Mouse (Mus musculus) left cerebral cortex, postnatal 14 days (tissue): Measurements from ENCODE around the gene Dip2b. TPM values are rescaled to one million over a fixed set of nuclear protein-coding genes. Genes with fewer than 3 reads are reported as not detected.
"Not testable (repeated sequence)": the region's sequence is repeated elsewhere in the genome, so short reads cannot be mapped to it uniquely, and the experiment has no call there.

Source experiments
- DNase-seq, 2 experiments: peaks; one replicate each; pipeline ENCODE4 v3.0.0; 2021 to 2022; ENCODE audit warnings: low spot score in 2 of 2, mixed read lengths in 1 of 2
- intact Hi-C: fragments of 180-260 bp; cut with DNase I; formaldehyde crosslinking; loops from one replicate; pipeline ENCODE4 v1.15.1; 2025
- total RNA-seq, 2 experiments: library from RNA; stranded (reverse); gene quantifications; 2 replicates each; pipeline ENCODE4 v1.2.3; 2021

The Dip2b gene
- total RNA-seq, 2 experiments from 2014 or later, result 62.4 to 66.4 TPM

GRCm38 (mm10) chr15:100227663-100228534 is 189.4 kb downstream of the Dip2b start, which contains the start of gene Atf1:
TSS of gene Atf1 (plus strand) at chr15:100227819.
- intact Hi-C loops, result no loop called here
- peak; percentile 90 to 92 for DNase-seq

DNA sequence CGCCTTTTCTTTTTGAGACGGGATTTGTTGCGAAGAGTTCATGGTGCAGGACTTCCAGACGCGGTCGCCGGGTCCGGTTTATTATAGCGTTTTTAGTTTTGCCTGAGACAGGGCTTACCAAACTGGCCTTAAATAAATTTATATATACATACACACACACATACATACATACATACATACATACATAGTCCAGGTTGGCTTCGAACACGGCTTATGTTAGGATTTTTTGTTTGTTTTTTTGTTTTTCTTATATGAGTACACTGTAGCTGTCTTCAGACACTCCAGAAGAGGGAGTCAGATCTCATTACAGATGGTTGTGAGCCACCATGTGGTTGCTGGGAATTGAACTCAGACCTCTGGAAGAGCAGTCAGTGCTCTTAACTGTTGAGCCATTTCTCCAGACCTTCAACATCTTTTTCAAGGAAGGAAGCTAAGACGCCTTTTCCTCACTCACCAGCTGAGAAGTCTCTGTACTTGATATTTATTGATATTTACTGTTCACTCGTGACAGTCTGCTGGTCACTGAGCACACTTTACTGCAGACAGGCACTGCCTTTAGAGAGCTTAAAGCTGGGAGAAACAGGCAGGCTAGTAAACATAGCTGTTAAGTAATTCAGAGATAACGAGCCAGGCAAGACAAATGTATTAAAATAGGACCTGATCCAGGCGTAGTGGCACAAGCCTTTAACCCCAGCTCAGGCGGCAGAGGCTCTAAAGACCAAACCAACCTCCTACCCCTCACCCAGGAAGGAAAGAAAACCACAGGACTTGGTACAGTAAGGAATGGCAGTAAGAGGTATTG is 190.3 kb downstream of the Dip2b start:
- no peak for DNase-seq
- intact Hi-C loops, result no loop called here

DNA sequence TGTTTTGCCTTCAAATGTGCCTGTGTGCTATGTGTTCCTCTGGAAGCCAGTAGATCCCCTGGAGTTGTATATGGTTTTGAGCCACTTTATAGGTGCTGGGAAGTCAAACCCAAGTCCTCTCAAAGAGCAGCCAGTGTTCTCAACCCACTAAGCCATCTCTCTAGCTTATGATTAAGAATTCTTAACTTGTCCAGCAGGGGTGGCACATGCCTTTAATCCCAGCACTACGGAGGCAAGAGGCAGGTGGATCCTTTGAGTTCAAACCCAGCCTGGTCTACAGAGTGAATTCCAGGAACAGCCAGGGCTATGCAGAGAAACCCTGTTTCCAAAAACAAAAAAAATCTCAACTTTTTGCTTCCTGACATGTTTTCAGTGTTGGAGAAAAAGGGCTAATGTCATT is 192.2 kb downstream of the Dip2b start:
- intact Hi-C loops, result no loop called here
- DNase-seq, result no peak

DNA sequence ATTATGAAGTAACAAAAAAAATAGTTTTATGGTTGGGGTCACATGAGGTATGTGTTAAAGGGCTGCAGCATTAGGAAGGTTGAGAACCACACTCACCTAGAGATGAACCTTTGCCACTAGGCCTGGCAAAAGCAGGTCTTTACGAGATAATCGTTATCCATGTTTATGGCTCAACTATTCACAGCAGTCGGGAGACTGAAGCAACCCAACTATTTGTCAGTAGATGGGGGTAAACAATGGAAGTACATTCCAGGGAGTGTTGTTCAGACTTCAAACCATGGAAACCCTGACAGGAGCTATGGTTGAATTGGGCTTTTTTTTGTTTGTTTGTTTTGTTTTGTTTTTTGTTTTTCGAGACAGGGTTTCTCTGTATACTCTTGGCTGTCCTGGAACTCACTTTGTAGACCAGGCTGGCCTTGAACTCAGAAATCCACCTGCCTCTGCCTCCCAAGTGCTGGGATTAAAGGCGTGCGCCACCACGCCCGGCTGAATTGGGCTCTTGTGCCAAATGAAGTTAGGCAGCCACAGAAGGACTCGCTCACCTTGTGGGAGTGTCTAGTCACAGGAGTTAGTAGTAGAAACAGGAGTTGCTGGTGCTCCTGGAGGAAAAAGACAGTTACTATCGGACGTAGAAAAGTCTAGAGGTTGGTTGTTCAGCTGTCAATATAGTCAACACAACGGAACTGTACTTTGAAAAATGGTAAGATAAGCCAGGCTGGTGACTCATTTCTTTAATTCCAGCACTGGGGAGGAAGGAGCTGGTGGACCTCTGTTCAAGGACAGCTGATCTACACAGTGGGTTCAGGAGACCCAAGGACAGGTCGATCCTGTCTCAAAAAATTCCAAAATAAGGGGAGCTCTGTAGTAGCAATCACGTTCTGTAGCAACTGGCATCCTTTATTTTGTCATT is 193.4 kb downstream of the Dip2b start:
- no peak for DNase-seq
- intact Hi-C loops, result no loop called here

- intact Hi-C loops, result no loop called here
- peak; percentile 30 to 44 for DNase-seq
Observed at GRCm38 (mm10) chr15:100235208-100235965, 196.9 kb downstream of the Dip2b start.

GRCm38 (mm10) chr15:100236952-100237351 is 198.5 kb downstream of the Dip2b start:
- intact Hi-C loops, result no loop called here
- DNase-seq, result no peak

DNA sequence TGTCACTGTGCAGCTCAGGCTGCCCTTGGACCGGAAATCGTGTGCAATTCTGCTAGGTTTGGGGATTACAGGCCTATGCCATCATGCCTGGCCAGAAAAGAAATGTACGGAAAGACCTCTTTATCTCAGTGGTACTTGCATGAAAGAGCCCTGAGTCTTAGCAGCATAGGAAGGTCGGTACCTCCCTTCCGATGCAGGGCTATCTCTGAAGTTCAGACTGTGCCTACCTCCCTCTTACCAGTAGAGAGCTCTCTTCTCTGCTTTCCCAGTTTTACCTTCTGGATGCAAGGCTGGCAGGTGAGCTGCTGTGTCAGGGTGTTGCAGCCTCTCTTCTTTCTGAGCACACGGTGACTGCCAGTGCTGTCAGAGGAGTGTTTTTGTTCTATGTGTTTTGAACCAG is 203.3 kb downstream of the Dip2b start:
- intact Hi-C loops, result no loop called here

DNA sequence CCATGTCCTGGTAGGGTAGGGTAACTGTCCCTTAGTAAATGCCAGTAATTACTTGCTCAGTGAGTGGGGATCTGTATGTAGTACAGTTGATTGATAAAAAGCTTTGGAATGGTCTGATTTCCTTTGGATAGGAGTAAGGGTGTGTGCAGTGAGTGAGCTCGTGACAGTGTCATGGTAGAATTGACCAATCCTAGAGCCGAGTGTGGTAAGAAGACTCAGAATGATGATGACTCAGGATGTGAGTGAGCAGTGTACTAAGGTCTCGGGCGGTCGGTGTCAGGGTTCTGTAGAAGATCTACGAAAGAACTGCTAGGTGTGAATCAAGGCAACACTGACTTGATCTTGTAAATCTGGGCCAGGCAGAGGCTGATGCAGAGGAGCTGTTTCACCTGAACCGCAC is 207.5 kb downstream of the Dip2b start:
- no peak for DNase-seq
- intact Hi-C loops, result no loop called here

More for the DNA sequence above, 203.3 kb downstream of the Dip2b start:
- no peak for DNase-seq

- no peak for DNase-seq
Observed at GRCm38 (mm10) chr15:100247296-100247695, 208.8 kb downstream of the Dip2b start.

DNA sequence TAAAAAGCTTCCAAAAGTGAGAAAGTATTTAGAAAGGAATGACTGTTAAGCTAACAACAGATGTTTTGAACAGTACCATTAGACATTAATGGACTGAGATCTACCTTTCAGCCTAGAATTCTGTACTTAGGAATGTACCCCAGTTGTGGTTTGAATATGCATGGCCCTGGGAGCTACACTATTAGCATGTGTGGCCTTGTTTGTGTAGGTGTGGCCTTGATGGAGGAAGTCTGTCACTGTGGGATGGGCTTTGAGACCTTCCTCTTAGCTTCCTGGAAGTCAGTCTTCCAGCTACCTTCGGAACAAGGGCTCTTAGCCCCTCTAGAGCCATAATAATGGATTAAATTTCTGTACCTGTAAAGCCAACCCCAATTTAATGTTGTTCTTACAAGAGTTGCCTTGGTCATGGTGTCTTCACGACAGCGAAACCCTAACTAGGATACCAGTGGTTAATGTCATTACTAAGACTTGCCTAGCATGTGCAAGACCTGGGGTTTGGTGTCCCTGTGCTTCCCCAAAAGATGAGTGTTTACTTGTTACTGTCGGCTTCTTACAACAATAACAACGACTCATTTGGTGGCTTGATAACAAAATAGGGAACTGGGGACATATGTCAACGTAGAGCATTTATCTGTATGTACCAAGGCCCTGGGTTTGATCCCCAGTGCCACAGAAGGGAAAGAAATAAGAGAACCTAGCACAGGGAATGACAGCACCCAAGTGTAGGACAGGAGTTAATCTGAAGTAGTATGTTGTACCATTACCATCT is 210.4 kb downstream of the Dip2b start:
- no peak for DNase-seq
- intact Hi-C loops, result no loop called here

More at GRCm38 (mm10) chr15:100247296-100247695, 208.8 kb downstream of the Dip2b start:
- intact Hi-C loops, result no loop called here

- DNase-seq, result peak in 1 of 2 experiments; percentile 30
- intact Hi-C loops, result no loop called here
Observed at GRCm38 (mm10) chr15:100251153-100251780, 212.8 kb downstream of the Dip2b start.

- DNase-seq, result no peak
- intact Hi-C loops, result no loop called here
Observed at GRCm38 (mm10) chr15:100256386-100256785, 217.9 kb downstream of the Dip2b start.

- intact Hi-C loops, result no loop called here
- no peak for DNase-seq
Observed at GRCm38 (mm10) chr15:100257305-100257704, 218.8 kb downstream of the Dip2b start.

GRCm38 (mm10) chr15:100258646-100259425 is 220.4 kb downstream of the Dip2b start:
- intact Hi-C loops, result no loop called here
- DNase-seq, result no peak

- DNase-seq, result not testable (repeated sequence)
- intact Hi-C loops, result loop anchor here (10.0 kb wide), 2 partner anchors 114 to 204 kb away; partner anchors contain the start of gene Letmd1
Observed at GRCm38 (mm10) chr15:100260351-100260750, 221.9 kb downstream of the Dip2b start.

DNA sequence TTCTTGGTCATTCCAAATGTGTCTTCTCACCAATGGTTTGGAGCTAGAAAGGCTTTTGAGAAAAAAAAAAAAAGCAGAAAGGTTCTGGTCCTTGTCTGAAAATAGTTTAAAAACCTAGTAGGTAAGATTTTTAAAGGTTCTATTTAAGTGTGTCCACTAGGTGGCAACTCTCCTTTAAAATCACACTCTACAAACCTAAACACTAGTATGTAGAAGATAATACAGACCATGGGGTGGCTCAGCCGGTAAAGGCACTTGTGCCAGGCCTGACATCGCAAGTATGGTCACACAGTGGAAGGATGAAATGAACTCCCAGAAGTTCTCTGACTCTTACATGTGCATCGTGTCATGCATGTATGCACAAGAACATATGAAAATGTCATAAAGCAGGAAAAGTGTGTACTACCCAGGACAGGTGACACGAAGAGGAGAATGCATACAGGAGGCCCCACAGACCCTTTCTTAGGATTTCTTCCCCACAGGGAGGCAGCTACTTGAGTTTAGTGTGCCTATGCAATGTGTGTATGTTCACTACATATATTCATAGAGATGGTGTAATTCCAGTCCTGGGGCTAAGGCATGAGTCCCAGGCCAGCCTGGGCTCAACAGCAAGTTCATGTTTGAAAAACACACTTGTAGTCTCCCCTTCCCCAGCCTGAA is 224.9 kb downstream of the Dip2b start:
- intact Hi-C loops, result loop anchor here (10.0 kb wide), 2 partner anchors 111 to 201 kb away; partner anchors contain the start of gene Letmd1

More for the DNA sequence above, 224.9 kb downstream of the Dip2b start:
- DNase-seq, result peak in 1 of 2 experiments; percentile 48
